43 mouse cellular contexts compared by ENCODE assay signal in the genomic region with DNA sequence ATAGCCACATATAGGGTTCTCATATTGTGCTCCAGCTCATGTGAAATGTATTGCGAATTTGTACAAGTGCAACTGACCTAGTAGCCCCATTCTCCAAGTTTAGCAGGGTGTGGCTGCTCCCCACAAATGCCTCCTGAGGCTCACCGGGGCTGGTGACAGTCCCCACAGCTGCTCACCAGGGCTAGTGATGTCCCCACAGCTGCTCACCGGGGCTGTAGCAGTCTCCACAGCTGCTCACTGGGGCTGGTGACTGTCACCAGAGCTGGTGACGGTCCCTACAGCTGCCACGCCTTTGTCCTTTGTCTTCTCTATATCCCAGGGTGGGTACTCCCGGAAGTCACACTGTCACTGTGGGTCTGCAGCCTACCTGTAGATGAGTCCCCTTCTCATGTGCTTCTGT. TPM values are rescaled to one million over a fixed set of nuclear protein-coding genes. Genes with fewer than 3 reads are reported as not detected.
"Had no signal": no experiment of that assay in that cellular context is flagged by ENCODE, and none has a peak within 500 bp of the region (broad histone marks: within the 10 kb centered on the region; RNA-seq: fewer than 3 reads in every experiment).

No protein-coding gene starts in this region.

- H3K9ac ChIP-seq: heart, embryonic 12.5 days; heart, embryonic 13.5 days; heart, embryonic 15.5 days; hindbrain, embryonic 12.5 days; hindbrain, embryonic 13.5 days; hindbrain, embryonic 14.5 days; hindbrain, embryonic 15.5 days; intestine, embryonic 15.5 days; kidney, embryonic 15.5 days had no signal

- H3K9me3 ChIP-seq: heart, embryonic 10.5 days; heart, embryonic 12.5 days; heart, embryonic 13.5 days; heart, embryonic 15.5 days; hindbrain, embryonic 12.5 days; hindbrain, embryonic 13.5 days; hindbrain, embryonic 15.5 days; intestine, embryonic 15.5 days; kidney, embryonic 15.5 days had no signal

- H3K4me1 ChIP-seq: heart, embryonic 10.5 days had no signal

- H3K4me3 ChIP-seq: heart, embryonic 10.5 days; heart, embryonic 12.5 days; heart, embryonic 13.5 days; heart, embryonic 15.5 days; hindbrain, embryonic 12.5 days; hindbrain, embryonic 13.5 days; hindbrain, embryonic 15.5 days; intestine, embryonic 15.5 days; kidney, embryonic 15.5 days; layer of hippocampus, adult 2 months; left cerebral cortex, adult 2 months had no signal

- H3K4me2 ChIP-seq: heart, embryonic 11.5 days; heart, embryonic 12.5 days; heart, embryonic 13.5 days; heart, embryonic 15.5 days; hindbrain, embryonic 12.5 days; hindbrain, embryonic 13.5 days; hindbrain, embryonic 14.5 days; hindbrain, embryonic 15.5 days; intestine, embryonic 15.5 days; kidney, embryonic 15.5 days had no signal

- H3K27me3 ChIP-seq: heart, embryonic 12.5 days; heart, embryonic 13.5 days; heart, embryonic 15.5 days; hindbrain, embryonic 12.5 days; hindbrain, embryonic 13.5 days; hindbrain, embryonic 15.5 days; intestine, embryonic 15.5 days; kidney, embryonic 15.5 days had no signal

- DNase-seq: heart, postnatal 10 days; heart, postnatal 14 days; heart, postnatal 36 days; heart, postnatal 4 days; kidney, adult 18-20 months; kidney, adult 2 months; kidney, adult 8-10 months; kidney, adult 9 months; kidney, postnatal 10 days; kidney, postnatal 14 days; kidney, postnatal 25 days; kidney, postnatal 36 days; kidney, postnatal 4 days; layer of hippocampus, adult 9-11 months; layer of hippocampus, postnatal 36 days had no signal

- ATAC-seq: inflammation-experienced regulatory T-cells, adult 6 months; intestine, embryonic 15.5 days; intestine, embryonic 16.5 days; intestine, postnatal 0 days had no signal

- H3K27ac ChIP-seq: heart, embryonic 10.5 days; heart, embryonic 13.5 days; heart, embryonic 15.5 days; hindbrain, embryonic 12.5 days; hindbrain, embryonic 13.5 days; hindbrain, embryonic 14.5 days; hindbrain, embryonic 15.5 days; intestine, embryonic 15.5 days; kidney, embryonic 15.5 days; kidney, postnatal 0 days; layer of hippocampus, adult 2 months; left cerebral cortex, adult 2 months had no signal

RNA-seq across cellular contexts. Expression of a gene that starts 36.2 kb away (rescaled TPM):
- total RNA-seq: heart, postnatal 10 days; heart, postnatal 14 days; heart, postnatal 25 days; heart, postnatal 36 days; heart, postnatal 4 days; hematopoietic stem cell, adult 5-6 weeks; left cerebral cortex, adult 18-20 months; left cerebral cortex, adult 2 months had no signal
- polyA plus RNA-seq: heart, embryonic 10.5 days; heart, embryonic 11.5 days; heart, embryonic 13.5 days; heart, embryonic 14.5 days; heart, embryonic 15.5 days; heart, embryonic 16.5 days; heart, postnatal 0 days; hindbrain, embryonic 11.5 days; hindbrain, embryonic 12.5 days; hindbrain, embryonic 13.5 days; hindbrain, embryonic 14.5 days; hindbrain, embryonic 15.5 days; hindbrain, embryonic 16.5 days; inflammation-experienced regulatory T-cells, adult 6 months; intestine, embryonic 14.5 days; intestine, embryonic 15.5 days; intestine, embryonic 16.5 days; kidney, adult 2 months; kidney, embryonic 14.5 days; large intestine, adult 2 months had no signal
